Mouse (Mus musculus): Measurements from ENCODE around the gene Limk1. TPM values are rescaled to one million over a fixed set of nuclear protein-coding genes. Genes with fewer than 3 reads are reported as not detected.

Limk1 gene
- total and polyA plus RNA-seq, 3 experiments: 7.2 to 27.7 (median 10.8) TPM

GRCm38 (mm10) chr5:134629508-134629907, 58.9 kb downstream of the Limk1 start:
- Histone ChIP-seq H3K36me3 (replicated peaks in 1 of 2; ENCODE audit: control insufficient read depth in 1 of 2, insufficient read depth in 1 of 2, low read length in 1 of 2) (peaks cover 69 to 94% of the 10 kb centered on the region in 2 experiments), H3K4me1 (ENCODE audit: control insufficient read depth in 1 of 2, insufficient read depth in 2 of 2) (peaks cover 0 to 10% of the 10 kb centered on the region in 2 experiments; a peak in 1 of 4 replicates)

GRCm38 (mm10) chr5:134622069-134622468, 66.3 kb downstream of the Limk1 start:
- Histone ChIP-seq H3K4me3 (replicated peaks in 1 of 3; ENCODE audit: low read depth in 2 of 3, low read length in 2 of 3, poor library complexity in 1 of 3) (no peak overlapping the region), H3K4me1 (ENCODE audit: control insufficient read depth in 1 of 2, insufficient read depth in 2 of 2) (peaks cover 0 to 2% of the 10 kb centered on the region in 2 experiments; a peak in 2 of 4 replicates), H3K4me2 (ENCODE audit: insufficient read depth, low read depth, poor library complexity, severe bottlenecking) (no peak overlapping the region), H3K9ac (ENCODE audit: insufficient read depth, low read depth) (no peak overlapping the region), H3K79me2 (replicated peaks; ENCODE audit: control insufficient read depth, extremely low read depth, insufficient read depth, poor library complexity, severe bottlenecking) (peaks cover 9% of the 10 kb centered on the region), H3K27me3 (replicated peaks) (no peaks in the 10 kb centered on the region), H3K36me3 (replicated peaks in 1 of 2; ENCODE audit: control insufficient read depth in 1 of 2, insufficient read depth in 1 of 2, low read length in 1 of 2) (peaks cover 90 to 99% of the 10 kb centered on the region in 2 experiments), H3K27ac (ENCODE audit: insufficient read depth, low read depth) (no peak overlapping the region), H3K9me3 (replicated peaks; ENCODE audit: low read length) (no peaks in the 10 kb centered on the region)
- in situ Hi-C loops (cut with MboI; ENCODE audit: low pct_ligation_motif_present, low pct_unique_long_range_greater_than_20kb, low sequenced_read_pairs): loop anchor here (25.0 kb wide), 1 partner anchor 260 kb away; no protein-coding TSS in a partner anchor
- DNase-seq (ENCODE audit: extremely low read depth): no peak
- dilution Hi-C loops (cut with MboI; ENCODE audit: extremely low pct_ligation_motif_present, extremely low pct_unique_long_range_greater_than_20kb, low sequenced_read_pairs): no loop called here
- TF ChIP-seq SMC3 (IDR thresholded peaks at IDR 0.05; ENCODE audit: low read depth, low read length): no peak
- no peak for TF ChIP-seq TBP (conservative IDR thresholded peaks at IDR 0.05; ENCODE audit: low read depth, low read length)
- TF ChIP-seq POLR2A (IDR thresholded peaks at IDR 0.05; ENCODE audit: low read depth, low read length): no peak
- TF ChIP-seq USF2 (conservative IDR thresholded peaks at IDR 0.05; ENCODE audit: low read depth, low read length): no peak
- TF ChIP-seq ZMIZ1 (IDR thresholded peaks at IDR 0.05; ENCODE audit: low read depth, low read length): peak; percentile 15; the same call in 1 of the 2 replicates
- 0 out of 2 replicates have a peak, but pooled peaks have one; percentile 22 for TF ChIP-seq POLR2AphosphoS2 (IDR thresholded peaks at IDR 0.05; ENCODE audit: low read depth, low read length)
- no peak for TF ChIP-seq USF1 (IDR thresholded peaks at IDR 0.05; ENCODE audit: low read depth, low read length)
- no peak for TF ChIP-seq JUND (conservative IDR thresholded peaks at IDR 0.05; ENCODE audit: low read depth, low read length)
- no peak for TF ChIP-seq HCFC1 (IDR thresholded peaks at IDR 0.05; ENCODE audit: low read depth, low read length)
- no peak for TF ChIP-seq CTCF (conservative IDR thresholded peaks at IDR 0.05 in 1 of 2, IDR thresholded peaks at IDR 0.05 in 1 of 2; ENCODE audit: low read depth in 2 of 2, low read length in 2 of 2)
- TF ChIP-seq MXI1 (IDR thresholded peaks at IDR 0.05; ENCODE audit: low read depth, low read length): no peak
- no peak for TF ChIP-seq E2F4 (IDR thresholded peaks at IDR 0.05; ENCODE audit: insufficient replicate concordance, low read depth, low read length)
- TF ChIP-seq MYC (IDR thresholded peaks at IDR 0.05; ENCODE audit: low read depth, low read length): no peak
- TF ChIP-seq ETS1 (conservative IDR thresholded peaks at IDR 0.05; ENCODE audit: low read depth, low read length): no peak
- no peak for TF ChIP-seq ZNF384 (IDR thresholded peaks at IDR 0.05; ENCODE audit: low read depth, low read length)
- TF ChIP-seq EP300 (IDR thresholded peaks at IDR 0.05; ENCODE audit: low read length): no peak

More at GRCm38 (mm10) chr5:134629508-134629907, 58.9 kb downstream of the Limk1 start:
- dilution Hi-C loops (cut with MboI; ENCODE audit: extremely low pct_ligation_motif_present, extremely low pct_unique_long_range_greater_than_20kb, low sequenced_read_pairs) (no loop called here), in situ Hi-C loops (cut with MboI; ENCODE audit: low pct_ligation_motif_present, low pct_unique_long_range_greater_than_20kb, low sequenced_read_pairs) (no loop called here)
- Histone ChIP-seq H3K4me3 (replicated peaks in 1 of 3; ENCODE audit: low read depth in 2 of 3, low read length in 2 of 3, poor library complexity in 1 of 3) (no peak overlapping the region), H3K27me3 (replicated peaks) (no peaks in the 10 kb centered on the region), H3K27ac (ENCODE audit: insufficient read depth, low read depth) (no peak overlapping the region), H3K4me2 (ENCODE audit: insufficient read depth, low read depth, poor library complexity, severe bottlenecking) (no peak overlapping the region), H3K9me3 (replicated peaks; ENCODE audit: low read length) (no peaks in the 10 kb centered on the region), H3K9ac (ENCODE audit: insufficient read depth, low read depth) (no peak overlapping the region), H3K79me2 (replicated peaks; ENCODE audit: control insufficient read depth, extremely low read depth, insufficient read depth, poor library complexity, severe bottlenecking) (peaks cover 83% of the 10 kb centered on the region)
- no peak for TF ChIP-seq ZMIZ1 (IDR thresholded peaks at IDR 0.05; ENCODE audit: low read depth, low read length)
- no peak for TF ChIP-seq SIN3A (IDR thresholded peaks at IDR 0.05; ENCODE audit: low read length)
- TF ChIP-seq CHD2 (IDR thresholded peaks at IDR 0.05; ENCODE audit: low read length): no peak
- TF ChIP-seq NELFE (IDR thresholded peaks at IDR 0.05; ENCODE audit: low read depth, low read length): no peak
- TF ChIP-seq ZNF384 (IDR thresholded peaks at IDR 0.05; ENCODE audit: low read depth, low read length): no peak
- TF ChIP-seq BHLHE40 (IDR thresholded peaks at IDR 0.05; ENCODE audit: low read depth, low read length): no peak
- no peak for TF ChIP-seq SMC3 (IDR thresholded peaks at IDR 0.05; ENCODE audit: low read depth, low read length)
- no peak for TF ChIP-seq HCFC1 (IDR thresholded peaks at IDR 0.05; ENCODE audit: low read depth, low read length)
- TF ChIP-seq IRF4 (IDR thresholded peaks at IDR 0.05; ENCODE audit: low read depth, low read length): no peak
- TF ChIP-seq NRF1 (IDR thresholded peaks at IDR 0.05; ENCODE audit: low read depth, low read length): no peak
- no peak for TF ChIP-seq JUND (conservative IDR thresholded peaks at IDR 0.05; ENCODE audit: low read depth, low read length)
- TF ChIP-seq MEF2A (IDR thresholded peaks at IDR 0.05; ENCODE audit: borderline replicate concordance, low read depth, low read length): no peak
- no peak for TF ChIP-seq RCOR1 (conservative IDR thresholded peaks at IDR 0.05; ENCODE audit: low read depth, low read length)
- no peak for TF ChIP-seq PAX5 (IDR thresholded peaks at IDR 0.05; ENCODE audit: low read length)
- no peak for TF ChIP-seq CHD1 (IDR thresholded peaks at IDR 0.05; ENCODE audit: low read depth, low read length)
- no peak for TF ChIP-seq CTCF (conservative IDR thresholded peaks at IDR 0.05 in 1 of 2, IDR thresholded peaks at IDR 0.05 in 1 of 2; ENCODE audit: low read depth in 2 of 2, low read length in 2 of 2)
- no peak for TF ChIP-seq TBP (conservative IDR thresholded peaks at IDR 0.05; ENCODE audit: low read depth, low read length)
- TF ChIP-seq RAD21 (IDR thresholded peaks at IDR 0.05; ENCODE audit: low read depth, low read length): no peak
- no peak for TF ChIP-seq POLR2AphosphoS2 (IDR thresholded peaks at IDR 0.05; ENCODE audit: low read depth, low read length)
- no peak for DNase-seq (ENCODE audit: extremely low read depth)

Data from CH12.LX (cell line).